Mouse (Mus musculus): ENCODE data around the gene Ruvbl2.
A peak's percentile ranks its signal among the peaks of the same experiment; 100 is the strongest.
"Not testable (repeated sequence)": the region's sequence is repeated elsewhere in the genome, so short reads cannot be mapped to it uniquely, and the experiment has no call there.

Ruvbl2 gene

GRCm38 (mm10) chr7:45437521-45438276, at the start of gene Ruvbl2:
Gene Ruvbl2 (minus strand): TSS chr7:45438096.
- no peak for DNase-seq (ENCODE audit: low spot score)

- DNase-seq (ENCODE audit: low spot score), result no peak
These were observed 49.0 kb upstream of the Ruvbl2 start, which contains the start of gene Gm45808 for GRCm38 (mm10) chr7:45486761-45487415. Gene Gm45808 (minus strand): TSS chr7:45486811.

GRCm38 (mm10) chr7:45486158-45486557, 48.3 kb upstream of the Ruvbl2 start:
- no peak for DNase-seq (ENCODE audit: low spot score)

- DNase-seq (ENCODE audit: low spot score), result not testable (repeated sequence)
These were observed 47.1 kb upstream of the Ruvbl2 start for GRCm38 (mm10) chr7:45484985-45485384.

GRCm38 (mm10) chr7:45482166-45482565, 44.3 kb upstream of the Ruvbl2 start:
- DNase-seq (ENCODE audit: low spot score), result no peak

GRCm38 (mm10) chr7:45481374-45481927, 43.6 kb upstream of the Ruvbl2 start, which contains the start of gene Tulp2:
Gene Tulp2 (plus strand): TSS chr7:45481877.
- no peak for DNase-seq (ENCODE audit: low spot score)

- DNase-seq (ENCODE audit: low spot score), result not testable (repeated sequence)
These were observed 42.4 kb upstream of the Ruvbl2 start for GRCm38 (mm10) chr7:45480310-45480709.

- DNase-seq (ENCODE audit: low spot score), result no peak
These were observed 40.9 kb upstream of the Ruvbl2 start for GRCm38 (mm10) chr7:45478774-45479173.

GRCm38 (mm10) chr7:45477003-45477402, 39.1 kb upstream of the Ruvbl2 start:
- DNase-seq (ENCODE audit: low spot score), result no peak

GRCm38 (mm10) chr7:45476453-45476852, 38.6 kb upstream of the Ruvbl2 start:
- no peak for DNase-seq (ENCODE audit: low spot score)

- DNase-seq (ENCODE audit: low spot score), result no peak
These were observed 37.5 kb upstream of the Ruvbl2 start for GRCm38 (mm10) chr7:45475291-45475969.

- no peak for DNase-seq (ENCODE audit: low spot score)
These were observed 33.0 kb upstream of the Ruvbl2 start for GRCm38 (mm10) chr7:45470869-45471268.

- DNase-seq (ENCODE audit: low spot score), result no peak
These were observed 29.3 kb upstream of the Ruvbl2 start for GRCm38 (mm10) chr7:45467090-45467670.

GRCm38 (mm10) chr7:45466283-45467089, 28.6 kb upstream of the Ruvbl2 start, which contains the start of gene Bax:
Gene Bax (minus strand): TSS chr7:45466898.
- peak; percentile 80 for DNase-seq (ENCODE audit: low spot score)

GRCm38 (mm10) chr7:45465549-45465948, 27.7 kb upstream of the Ruvbl2 start:
- no peak for DNase-seq (ENCODE audit: low spot score)

GRCm38 (mm10) chr7:45465112-45465511, 27.2 kb upstream of the Ruvbl2 start:
- DNase-seq (ENCODE audit: low spot score), result no peak

GRCm38 (mm10) chr7:45463987-45464778, 26.3 kb upstream of the Ruvbl2 start:
- no peak for DNase-seq (ENCODE audit: low spot score)

- not testable (repeated sequence) for DNase-seq (ENCODE audit: low spot score)
These were observed 25.0 kb upstream of the Ruvbl2 start for GRCm38 (mm10) chr7:45462868-45463267.

- no peak for DNase-seq (ENCODE audit: low spot score)
These were observed 24.4 kb upstream of the Ruvbl2 start for GRCm38 (mm10) chr7:45462325-45462724.

- no peak for DNase-seq (ENCODE audit: low spot score)
These were observed 23.9 kb upstream of the Ruvbl2 start for GRCm38 (mm10) chr7:45461781-45462180.
